Mouse (Mus musculus) lung, postnatal 14 days (tissue): ENCODE measurements around the gene Rab37.
A peak's percentile ranks its signal among the peaks of the same experiment; 100 is the strongest.

Experiments used
- DNase-seq: peaks from one replicate; pipeline ENCODE4 v3.0.0; 2021

Gene Rab37

GRCm38 (mm10) chr11:115086213-115086612 lies 5.0 kb upstream of the Rab37 start:
- no peak for DNase-seq

- DNase-seq, result no peak
These were observed 1.4 kb upstream of the Rab37 start for GRCm38 (mm10) chr11:115089853-115090252.

- DNase-seq, result no peak
These were observed 909 bp downstream of the Rab37 start for GRCm38 (mm10) chr11:115092140-115092539.

DNA sequence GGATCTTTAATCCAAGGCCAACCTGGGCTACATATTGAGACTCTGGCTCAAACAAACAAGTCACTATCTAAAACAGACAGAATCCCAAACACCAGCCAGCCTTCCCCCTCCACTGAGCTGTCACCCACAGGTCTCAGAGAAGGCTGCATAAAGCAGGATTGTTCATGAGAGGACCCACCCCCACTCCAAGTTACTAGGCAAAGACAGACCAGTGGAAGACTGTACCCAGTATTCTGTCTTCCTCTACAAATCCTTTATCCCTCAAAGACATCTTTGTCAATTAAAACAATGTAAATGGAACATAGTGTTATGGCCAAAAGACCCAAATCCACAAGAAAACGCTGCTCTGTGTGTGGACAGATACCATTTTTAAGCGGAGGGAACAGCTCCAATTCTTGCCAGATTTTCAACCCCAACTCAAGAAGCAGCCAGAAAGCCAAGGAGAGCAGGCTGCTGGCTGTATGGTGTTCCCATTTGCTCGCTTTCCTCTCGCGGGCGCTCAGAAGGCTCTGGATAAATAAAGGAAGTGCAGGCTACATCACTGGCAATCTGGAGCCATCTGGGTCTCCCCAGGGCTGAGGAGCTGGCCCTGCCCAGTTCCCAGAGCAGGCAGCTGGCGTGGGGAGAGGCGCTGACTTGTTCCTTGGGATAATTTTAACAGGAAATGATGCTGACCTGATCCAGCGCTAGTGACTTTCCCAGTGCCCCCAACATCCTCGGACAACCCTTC lies 7.1 kb downstream of the Rab37 start:
- DNase-seq, result no peak

DNA sequence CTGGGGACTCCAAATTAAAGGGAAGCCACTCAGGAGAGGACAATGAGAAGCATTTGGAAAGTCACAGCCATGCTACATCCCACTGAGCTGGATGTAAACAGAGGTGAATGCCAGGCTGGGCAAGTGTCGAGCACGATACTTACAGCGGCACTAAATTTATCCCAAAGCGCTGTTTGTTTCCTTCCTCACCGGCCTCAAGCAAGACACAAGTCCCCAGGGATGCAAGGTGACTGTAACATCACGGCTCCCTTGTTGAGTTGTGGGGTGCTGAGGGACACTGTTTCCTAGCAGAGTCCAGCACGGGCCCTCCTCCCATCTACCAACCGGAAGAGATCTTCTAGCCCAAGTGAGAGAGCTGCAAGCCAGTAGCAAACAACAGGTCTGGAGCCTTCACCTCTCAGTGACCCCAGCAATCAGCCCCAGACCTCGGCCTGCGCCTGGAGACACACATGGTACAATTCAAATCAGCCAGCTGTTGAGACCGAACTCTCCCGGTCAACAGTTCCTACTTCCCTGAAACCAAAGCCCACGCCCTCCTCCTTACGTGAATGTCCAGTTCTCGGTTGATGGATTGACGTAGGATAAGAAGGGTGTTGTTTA lies 8.1 kb downstream of the Rab37 start:
- no peak for DNase-seq

GRCm38 (mm10) chr11:115100032-115100621 lies 8.9 kb downstream of the Rab37 start:
- DNase-seq, result no peak

- no peak for DNase-seq
These were observed 9.5 kb downstream of the Rab37 start for GRCm38 (mm10) chr11:115100741-115101140.

- no peak for DNase-seq
These were observed 10.4 kb downstream of the Rab37 start for GRCm38 (mm10) chr11:115101615-115102051.

GRCm38 (mm10) chr11:115102116-115102515 lies 10.9 kb downstream of the Rab37 start:
- no peak for DNase-seq

- DNase-seq, result no peak
These were observed 12.5 kb downstream of the Rab37 start for GRCm38 (mm10) chr11:115103470-115104413.

DNA sequence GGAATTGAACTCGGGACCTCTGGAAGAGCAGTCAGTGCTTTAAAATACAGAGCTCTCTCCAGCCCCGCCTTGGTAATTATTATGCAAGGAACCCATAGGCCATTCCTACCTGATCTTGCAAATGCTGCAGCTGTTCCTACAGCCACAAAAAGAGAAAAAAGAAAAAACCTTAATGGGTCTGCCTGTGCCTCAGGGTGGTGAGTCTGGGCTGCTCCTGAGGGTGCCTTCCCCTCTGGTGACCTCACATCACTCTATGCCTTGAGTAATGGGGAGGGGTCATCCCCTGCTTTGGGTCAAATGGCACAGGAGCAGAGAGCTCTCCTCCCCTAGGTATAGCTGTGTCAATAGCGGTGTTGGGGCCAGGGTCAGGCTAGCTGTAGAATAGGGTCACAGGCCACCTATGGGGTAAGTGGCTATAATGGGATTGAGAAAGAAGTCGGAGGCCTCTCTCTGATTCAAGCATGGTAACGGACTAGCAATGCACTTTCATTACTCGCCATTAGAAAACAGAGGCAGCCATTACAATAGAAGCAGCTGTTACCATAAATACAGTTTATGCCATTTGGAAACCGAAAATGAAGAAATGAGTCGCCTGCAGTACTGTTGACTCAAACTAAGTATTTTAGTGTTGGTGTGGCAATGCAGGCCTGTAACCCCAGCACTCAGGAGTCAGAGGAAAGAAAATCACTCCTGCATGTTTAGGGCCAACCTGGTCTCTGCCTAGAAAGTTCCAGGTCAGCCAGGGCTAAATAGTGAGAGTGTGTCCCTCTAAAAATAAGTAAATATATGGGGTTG lies 13.7 kb downstream of the Rab37 start:
- DNase-seq, result no peak

DNA sequence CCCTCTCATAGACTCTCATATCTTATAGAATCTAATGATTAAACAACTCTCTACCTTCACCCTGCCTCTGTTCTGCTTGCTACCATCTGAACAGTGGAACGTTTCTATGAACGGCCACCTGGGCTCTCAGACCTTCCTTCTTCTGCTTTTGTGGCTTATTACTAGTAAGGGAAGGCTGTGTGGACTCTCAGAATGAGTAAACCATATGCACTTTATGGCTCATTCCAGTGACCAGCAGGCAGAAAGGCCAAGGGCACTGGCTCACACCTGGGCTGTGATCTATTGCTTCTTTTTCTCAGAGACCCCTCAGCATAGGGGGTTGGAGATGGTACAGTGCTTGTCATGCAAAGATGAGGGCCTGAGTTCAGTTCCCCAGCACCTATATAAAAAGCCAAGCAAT lies 15.4 kb downstream of the Rab37 start:
- no peak for DNase-seq

- DNase-seq, result no peak
These were observed 16.2 kb downstream of the Rab37 start for GRCm38 (mm10) chr11:115107403-115107916.

GRCm38 (mm10) chr11:115108176-115108575 lies 16.9 kb downstream of the Rab37 start:
- no peak for DNase-seq

DNA sequence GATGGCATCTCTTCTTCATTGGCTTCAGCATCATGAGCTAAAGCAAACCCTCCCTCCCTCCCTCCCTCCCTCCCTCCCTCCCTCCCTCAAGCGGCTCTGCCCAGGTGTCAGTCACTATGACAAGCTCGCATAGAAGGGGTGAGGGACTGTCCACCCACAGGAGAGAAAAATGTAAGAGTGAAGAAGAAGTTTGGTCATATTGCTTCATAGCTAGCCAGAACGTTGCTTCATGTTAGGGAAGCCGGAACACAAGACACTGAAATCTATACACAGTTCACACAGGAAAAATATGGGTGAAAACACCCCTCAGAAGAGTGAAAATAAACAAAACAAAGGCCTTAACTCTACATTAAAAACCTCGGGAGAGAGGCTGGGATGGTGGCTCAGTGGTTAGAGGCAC lies 19.0 kb downstream of the Rab37 start:
- no peak for DNase-seq

DNA sequence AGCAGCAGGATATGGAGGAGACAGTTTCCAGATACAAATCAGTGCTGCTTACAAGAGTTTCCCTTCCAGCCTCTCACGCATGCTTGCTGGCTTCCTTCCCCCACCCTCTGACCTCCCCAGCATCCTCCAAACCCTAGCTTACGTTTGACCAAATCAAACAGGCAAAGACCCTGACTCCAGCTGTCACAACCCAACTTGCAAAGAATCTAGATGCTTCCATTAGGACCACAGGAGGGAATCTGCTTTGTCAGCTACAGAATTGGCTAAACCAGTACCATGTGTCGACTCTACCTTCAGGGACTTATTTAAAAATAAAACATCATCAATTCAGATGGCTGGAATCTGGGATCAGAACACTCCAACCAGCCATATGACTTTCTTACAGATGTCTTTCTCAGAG lies 21.0 kb downstream of the Rab37 start:
- DNase-seq, result no peak

- DNase-seq, result no peak
These were observed 28.2 kb downstream of the Rab37 start for GRCm38 (mm10) chr11:115119409-115119808.

DNA sequence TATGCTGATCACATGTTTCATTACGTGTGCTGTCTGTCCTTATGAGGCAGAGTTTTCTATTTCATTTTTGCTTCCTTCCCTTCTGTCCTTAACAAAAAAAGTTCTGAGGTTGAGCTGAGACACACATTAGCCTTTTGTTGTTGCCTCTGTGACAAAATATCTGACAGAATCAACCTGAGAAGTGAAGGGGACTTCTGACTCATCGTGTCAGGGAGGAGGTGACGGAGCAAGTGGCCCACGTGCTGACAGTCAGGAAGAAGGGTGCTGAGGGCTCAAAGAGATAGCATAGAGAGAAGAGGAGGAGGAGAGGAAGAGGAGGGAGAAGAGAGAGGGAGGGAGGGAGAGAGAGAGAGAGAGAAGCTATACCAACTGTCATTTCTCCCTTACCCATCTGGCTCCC lies 37.3 kb downstream of the Rab37 start:
- DNase-seq, result no peak

DNA sequence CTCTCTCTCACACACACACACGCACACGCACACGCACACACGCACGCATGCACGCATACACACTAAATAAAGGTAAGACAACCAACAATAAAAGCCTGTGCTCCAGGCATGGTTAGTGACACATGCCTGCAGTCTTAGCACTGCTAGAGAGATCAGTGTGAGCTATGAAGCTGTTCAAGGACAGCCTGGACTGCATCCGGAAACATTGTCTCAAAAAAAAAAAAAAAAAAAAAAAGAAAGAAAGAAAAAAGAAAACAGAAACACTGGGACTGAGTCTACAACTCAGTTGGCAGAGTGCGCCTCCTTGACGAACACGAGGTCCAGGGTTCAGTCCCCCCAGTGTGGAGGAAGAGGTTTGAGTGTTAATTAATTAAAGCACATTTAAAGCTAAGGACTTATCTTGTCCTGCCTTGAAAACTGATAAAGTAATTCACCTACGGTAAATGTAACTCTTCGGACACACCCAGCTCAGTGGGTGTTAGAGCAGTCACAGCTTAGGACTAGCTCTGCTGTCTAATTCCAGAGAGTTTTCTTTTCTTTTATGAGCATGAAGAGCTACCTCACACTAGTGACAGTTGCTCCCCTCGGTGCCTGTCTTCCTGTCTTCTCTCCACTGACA lies 38.4 kb downstream of the Rab37 start:
- DNase-seq, result no peak

GRCm38 (mm10) chr11:115131768-115132381 lies 40.6 kb downstream of the Rab37 start:
- no peak for DNase-seq

GRCm38 (mm10) chr11:115133800-115134199 lies 42.6 kb downstream of the Rab37 start, which contains the start of gene Cd300lf:
TSS of gene Cd300lf (minus strand) at chr11:115133992.
- DNase-seq, result peak; percentile 19
